Mouse (Mus musculus): ENCODE results near the gene Dock3.
A peak's percentile ranks its signal among the peaks of the same experiment; 100 is the strongest.

The Dock3 gene

GRCm38 (mm10) chr9:107027586-107027985 is 204.1 kb downstream of the Dock3 start:
- no peak for DNase-seq (ENCODE audit: low read depth)

GRCm38 (mm10) chr9:107009841-107010240 is 221.9 kb downstream of the Dock3 start:
- no peak for DNase-seq (ENCODE audit: low read depth)

GRCm38 (mm10) chr9:107003187-107003586 is 228.5 kb downstream of the Dock3 start:
- no peak for DNase-seq (ENCODE audit: low read depth)

- peak; percentile 1 for DNase-seq (ENCODE audit: low read depth)
Measured at GRCm38 (mm10) chr9:106970742-106971141, 261.0 kb downstream of the Dock3 start.

- no peak for DNase-seq (ENCODE audit: low read depth)
Measured at GRCm38 (mm10) chr9:106958452-106958851, 273.3 kb downstream of the Dock3 start.

GRCm38 (mm10) chr9:106955486-106955885 is 276.2 kb downstream of the Dock3 start:
- no peak for DNase-seq (ENCODE audit: low read depth)

- no peak for DNase-seq (ENCODE audit: low read depth)
Measured at GRCm38 (mm10) chr9:106934998-106935397, 296.7 kb downstream of the Dock3 start.

- no peak for DNase-seq (ENCODE audit: low read depth)
Measured at GRCm38 (mm10) chr9:106914878-106915277, 316.8 kb downstream of the Dock3 start.

- DNase-seq (ENCODE audit: low read depth): no peak
Measured at GRCm38 (mm10) chr9:106913759-106914158, 317.9 kb downstream of the Dock3 start.

- no peak for DNase-seq (ENCODE audit: low read depth)
Measured at GRCm38 (mm10) chr9:106911624-106912023, 320.1 kb downstream of the Dock3 start.

- DNase-seq (ENCODE audit: low read depth): no peak
Measured at GRCm38 (mm10) chr9:106908715-106909114, 323.0 kb downstream of the Dock3 start.

GRCm38 (mm10) chr9:106908174-106908573 is 323.5 kb downstream of the Dock3 start:
- no peak for DNase-seq (ENCODE audit: low read depth)

- DNase-seq (ENCODE audit: low read depth): no peak
Measured at GRCm38 (mm10) chr9:106906597-106906996, 325.1 kb downstream of the Dock3 start.

- no peak for DNase-seq (ENCODE audit: low read depth)
Measured at GRCm38 (mm10) chr9:106903791-106904134, 327.9 kb downstream of the Dock3 start.

- DNase-seq (ENCODE audit: low read depth): no peak
Measured at GRCm38 (mm10) chr9:106903099-106903790, 328.5 kb downstream of the Dock3 start.

GRCm38 (mm10) chr9:106901596-106901995 is 330.1 kb downstream of the Dock3 start:
- no peak for DNase-seq (ENCODE audit: low read depth)

GRCm38 (mm10) chr9:106898901-106899300 is 332.8 kb downstream of the Dock3 start:
- DNase-seq (ENCODE audit: low read depth): no peak

GRCm38 (mm10) chr9:106893327-106893726 is 338.4 kb downstream of the Dock3 start:
- DNase-seq (ENCODE audit: low read depth): no peak

- no peak for DNase-seq (ENCODE audit: low read depth)
Measured at GRCm38 (mm10) chr9:106892552-106892875, 339.2 kb downstream of the Dock3 start.

- DNase-seq (ENCODE audit: low read depth): peak; percentile 96
Measured at GRCm38 (mm10) chr9:106891829-106892551, 339.7 kb downstream of the Dock3 start, which contains the start of gene Manf. Gene Manf (minus strand): TSS chr9:106891979.

- DNase-seq (ENCODE audit: low read depth): no peak
Measured at GRCm38 (mm10) chr9:106891341-106891741, 340.4 kb downstream of the Dock3 start.

- no peak for DNase-seq (ENCODE audit: low read depth)
Measured at GRCm38 (mm10) chr9:106890496-106891240, 341.0 kb downstream of the Dock3 start.

- DNase-seq (ENCODE audit: low read depth): no peak
Measured at GRCm38 (mm10) chr9:106889321-106889720, 342.4 kb downstream of the Dock3 start.

Measured in c-Kit-positive CD71-positive TER-119-negative erythroid progenitor cells, embryonic 14.5 days (primary cell).